7 mouse cellular contexts compared by ENCODE assay signal in genomic region chr1:133225963-133226660, GRCm38 (mm10).
DNase-seq lines count a peak whose midpoint lies in the region; ATAC-seq and TF ChIP-seq lines count a peak whose summit lies in the region.

No protein-coding gene starts in this region.

- H3K27me3 ChIP-seq in liver, adult 2 months (ENCODE audit: control insufficient read depth, insufficient read depth, low read length), result no peaks in the 10 kb centered on the region
- H3K27me3 ChIP-seq in liver, embryonic 12.5 days (replicated peaks), result peaks cover 76% of the 10 kb centered on the region
- H3K27me3 ChIP-seq in forebrain, postnatal 0 days (ENCODE audit: insufficient read depth, low read length), result no peaks in the 10 kb centered on the region
- H3K27me3 ChIP-seq in intestine, postnatal 0 days (replicated peaks; ENCODE audit: control insufficient read depth, insufficient read depth, low read length), result no peaks in the 10 kb centered on the region
- H3K27me3 ChIP-seq in limb, embryonic 10.5 days (ENCODE audit: low read depth, poor library complexity, severe bottlenecking), result peaks cover 80% of the 10 kb centered on the region

- no peak overlapping the region for H3K4me3 ChIP-seq in liver, adult 2 months (ENCODE audit: insufficient read depth, low read depth, low read length)
- H3K4me3 ChIP-seq in liver, embryonic 12.5 days, result no peak overlapping the region
- no peak overlapping the region for H3K4me3 ChIP-seq in forebrain, postnatal 0 days (ENCODE audit: low read depth, low read length)
- H3K4me3 ChIP-seq in intestine, postnatal 0 days (ENCODE audit: low read depth, low read length), result no peak overlapping the region
- H3K4me3 ChIP-seq in limb, embryonic 10.5 days, result no peak overlapping the region

- TF ChIP-seq POLR2A in liver, adult 2 months (IDR thresholded peaks at IDR 0.05; ENCODE audit: extremely low read depth, insufficient read depth, low read length), result no peak

- TF ChIP-seq CTCF in liver, adult 2 months (IDR thresholded peaks at IDR 0.05; ENCODE audit: low read depth, low read length), result peak; percentile 43
- peak; percentile 62 for TF ChIP-seq CTCF in forebrain, postnatal 0 days (IDR thresholded peaks at IDR 0.05; ENCODE audit: low read depth)
- TF ChIP-seq CTCF in intestine, postnatal 0 days (IDR thresholded peaks at IDR 0.05; ENCODE audit: low read depth), result peak; percentile 63

- no peaks in the 10 kb centered on the region for H3K79me2 ChIP-seq in liver, adult 2 months (ENCODE audit: control insufficient read depth, insufficient read depth, low read length)

- WGBS in liver, adult 2 months, result 71% methylated on average over 9 of the region's 9 CpGs
- 33% methylated on average over 9 of the region's 9 CpGs for WGBS in liver, embryonic 12.5 days (ENCODE audit: insufficient replicate concordance)
- 34% methylated on average over 9 of the region's 9 CpGs for WGBS in forebrain, postnatal 0 days
- WGBS in intestine, postnatal 0 days, result 69% methylated on average over 9 of the region's 9 CpGs
- 26% methylated on average over 9 of the region's 9 CpGs for WGBS in limb, embryonic 10.5 days

- H3K9me3 ChIP-seq in liver, embryonic 12.5 days (replicated peaks), result no peaks in the 10 kb centered on the region
- no peaks in the 10 kb centered on the region for H3K9me3 ChIP-seq in forebrain, postnatal 0 days (ENCODE audit: low read length)
- no peaks in the 10 kb centered on the region for H3K9me3 ChIP-seq in intestine, postnatal 0 days (ENCODE audit: control insufficient read depth)
- no peaks in the 10 kb centered on the region for H3K9me3 ChIP-seq in limb, embryonic 10.5 days (replicated peaks)

- peaks cover 38% of the 10 kb centered on the region for H3K4me1 ChIP-seq in liver, adult 2 months (ENCODE audit: control insufficient read depth, insufficient read depth, low read length)
- H3K4me1 ChIP-seq in liver, embryonic 12.5 days, result peaks cover 24% of the 10 kb centered on the region
- peaks cover 21% of the 10 kb centered on the region; the same call in 1 of the 2 replicates for H3K4me1 ChIP-seq in forebrain, postnatal 0 days (ENCODE audit: insufficient read depth)
- 0 out of 2 replicates have a peak, but pooled peaks cover 20% of the 10 kb centered on the region for H3K4me1 ChIP-seq in intestine, postnatal 0 days (replicated peaks; ENCODE audit: control insufficient read depth, insufficient read depth, low read length)
- peaks cover 31% of the 10 kb centered on the region for H3K4me1 ChIP-seq in limb, embryonic 10.5 days

- no peaks in the 10 kb centered on the region for H3K36me3 ChIP-seq in liver, adult 2 months (ENCODE audit: control insufficient read depth, insufficient read depth, low read length)
- no peaks in the 10 kb centered on the region for H3K36me3 ChIP-seq in liver, embryonic 12.5 days
- H3K36me3 ChIP-seq in forebrain, postnatal 0 days (ENCODE audit: insufficient read depth), result no peaks in the 10 kb centered on the region
- no peaks in the 10 kb centered on the region for H3K36me3 ChIP-seq in intestine, postnatal 0 days (ENCODE audit: control insufficient read depth, insufficient read depth)
- H3K36me3 ChIP-seq in limb, embryonic 10.5 days, result no peaks in the 10 kb centered on the region

- peak; percentile 35 for DNase-seq in liver, adult 2 months (ENCODE audit: extremely low read depth, low read depth, low spot score)
- peak; percentile 38 for DNase-seq in forebrain, postnatal 0 days
- no peak for DNase-seq in limb, embryonic 10.5 days (ENCODE audit: low spot score)
- DNase-seq in retina, postnatal 1 day, result peak; percentile 20

- no peak overlapping the region for H3K27ac ChIP-seq in liver, adult 2 months (replicated peaks; ENCODE audit: insufficient read depth, low read depth, low read length)
- H3K27ac ChIP-seq in liver, embryonic 12.5 days, result no peak overlapping the region
- H3K27ac ChIP-seq in forebrain, postnatal 0 days (ENCODE audit: low read depth, low read length), result 0 out of 2 replicates have a peak overlapping the region, but pooled peaks have one; percentile 15
- no peak overlapping the region for H3K27ac ChIP-seq in intestine, postnatal 0 days (ENCODE audit: low read depth, low read length)
- H3K27ac ChIP-seq in limb, embryonic 10.5 days, result 0 out of 2 replicates have a peak overlapping the region, but pooled peaks have one; percentile 3

- no peak overlapping the region for H3K9ac ChIP-seq in liver, adult 2 months (ENCODE audit: low read depth, low read length)
- H3K9ac ChIP-seq in liver, embryonic 12.5 days, result no peak overlapping the region
- H3K9ac ChIP-seq in forebrain, postnatal 0 days, result no peak overlapping the region
- H3K9ac ChIP-seq in intestine, postnatal 0 days (ENCODE audit: low read depth, low read length), result no peak overlapping the region

- ATAC-seq in liver, embryonic 12.5 days, result no peak
- 0 out of 2 replicates have a peak, but pooled peaks have one; percentile 18 for ATAC-seq in forebrain, postnatal 0 days
- no peak for ATAC-seq in intestine, postnatal 0 days
- no peak for ATAC-seq in inflammation-experienced regulatory T-cells, adult 6 months

- H3K4me2 ChIP-seq in liver, embryonic 12.5 days, result no peak overlapping the region
- no peak overlapping the region for H3K4me2 ChIP-seq in forebrain, postnatal 0 days (ENCODE audit: low read depth)
- no peak overlapping the region for H3K4me2 ChIP-seq in intestine, postnatal 0 days (replicated peaks; ENCODE audit: low read depth)

Comparison
In these comparisons a context has a peak if more than half of its experiments do, and no peak if none do; other contexts are left out.
1. H3K27ac ChIP-seq: peak in forebrain, postnatal 0 days (single experiment) and limb, embryonic 10.5 days (single experiment); none in liver, adult 2 months (single experiment), liver, embryonic 12.5 days (single experiment) and intestine, postnatal 0 days (single experiment).
2. Peak in every context shown above with its lines, with median percentiles within 50 percentile points of each other: CTCF ChIP-seq.